Mouse (Mus musculus) left cerebral cortex, adult 9 months (tissue): ENCODE results near the gene Rasgrp3.

Source experiments
- DNase-seq, 2 experiments: peaks; one replicate each; pipeline ENCODE4 v3.0.0; 2022; ENCODE audit warnings: low spot score in 2 of 2

Rasgrp3 gene

GRCm38 (mm10) chr17:75538431-75538830 lies 102.7 kb downstream of the Rasgrp3 start:
- no peak for DNase-seq

- no peak for DNase-seq
These were observed 103.4 kb downstream of the Rasgrp3 start for GRCm38 (mm10) chr17:75539130-75539529.

DNA sequence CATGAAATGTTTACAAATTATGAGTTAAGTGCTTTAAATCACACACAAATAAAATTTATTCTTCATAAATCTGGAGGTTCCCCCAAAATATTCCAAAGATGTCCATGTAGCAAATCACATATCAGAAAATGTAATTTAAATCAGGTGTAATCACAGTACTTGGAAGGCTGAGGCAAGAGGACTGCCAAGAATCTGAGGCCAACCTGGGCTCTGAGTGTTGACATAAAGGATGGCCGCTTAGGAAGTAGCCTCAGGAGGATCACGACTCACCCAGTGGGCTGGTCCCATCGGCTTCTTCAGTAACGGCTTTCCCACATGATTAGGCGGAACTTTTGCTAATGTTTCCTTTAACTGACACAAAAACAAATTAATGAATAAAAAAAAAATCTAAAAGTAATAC lies 104.1 kb downstream of the Rasgrp3 start:
- no peak for DNase-seq

GRCm38 (mm10) chr17:75543434-75543833 lies 107.7 kb downstream of the Rasgrp3 start:
- DNase-seq, result no peak

- DNase-seq, result no peak
These were observed 108.6 kb downstream of the Rasgrp3 start for GRCm38 (mm10) chr17:75544262-75544661.

GRCm38 (mm10) chr17:75550771-75551413 lies 115.2 kb downstream of the Rasgrp3 start:
- no peak for DNase-seq

- peak; percentile 92 to 98 for DNase-seq
These were observed 116.1 kb downstream of the Rasgrp3 start, which contains the start of gene Fam98a for GRCm38 (mm10) chr17:75551512-75552400. TSS of gene Fam98a (minus strand) at chr17:75551946.

DNA sequence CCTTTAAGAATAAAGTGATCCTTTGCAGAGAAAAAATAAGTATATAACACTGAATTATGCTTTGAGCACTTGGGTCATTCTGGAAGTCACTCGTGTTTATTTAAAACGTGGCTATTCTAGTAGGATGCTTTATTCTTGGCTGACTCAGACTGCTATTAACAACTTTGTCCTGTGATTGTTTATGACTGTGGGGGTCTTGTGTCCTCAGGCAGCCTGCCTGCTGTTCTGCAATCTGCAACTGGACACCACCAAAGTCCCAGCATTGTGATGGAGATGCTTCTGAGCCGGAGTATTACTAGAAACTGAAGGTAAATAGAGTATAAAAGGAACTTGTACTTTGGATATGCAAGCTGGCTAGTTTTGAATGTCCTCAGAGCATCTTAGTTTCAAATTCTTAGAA lies 121.3 kb downstream of the Rasgrp3 start:
- DNase-seq, result no peak

GRCm38 (mm10) chr17:75558041-75558440 lies 122.3 kb downstream of the Rasgrp3 start:
- no peak for DNase-seq

DNA sequence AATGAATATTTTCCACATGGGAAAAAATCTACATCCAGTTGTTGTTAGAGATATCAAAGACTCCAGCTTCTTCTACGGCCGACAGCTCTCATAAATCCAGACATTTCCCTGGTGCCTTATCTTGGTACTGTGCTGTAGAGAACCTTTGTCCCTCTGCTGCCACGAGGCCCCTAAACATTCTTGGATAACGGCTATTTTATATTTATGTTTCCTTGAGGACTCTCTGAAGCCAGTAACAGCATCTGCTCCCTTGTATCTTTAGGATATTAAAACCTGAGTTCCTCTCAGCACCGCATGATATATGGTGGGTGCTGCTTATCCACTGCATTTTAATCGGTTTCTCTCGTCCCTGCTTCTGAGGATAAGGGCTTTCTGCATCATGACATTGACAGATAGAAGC lies 139.9 kb downstream of the Rasgrp3 start:
- DNase-seq, result no peak
